Mouse (Mus musculus) hindbrain, embryonic 13.5 days (tissue): ENCODE data around the gene Cdc42ep2. TPM values are rescaled to one million over a fixed set of nuclear protein-coding genes. Genes with fewer than 3 reads are reported as not detected.

ENCODE experiments used
- ATAC-seq: fragments of 200-750 bp; cut with Nextera tagmentation; 2 replicates; pipeline ENCODE4 v1.8.0; 2017; ENCODE audit warnings: moderate TSS enrichment; ENCODE audit not compliant: low FRiP score
- H3K27ac ChIP-seq: fragments of 300-500 bp; sonication (generic); 2 replicates; pipeline ENCODE4 v1.5.1; 2015; ENCODE audit warnings: inconsistent platforms, mild to moderate bottlenecking, moderate library complexity
- H3K27me3 ChIP-seq: fragments of 300-500 bp; sonication (generic); 2 replicates; pipeline ENCODE4 v1.6.1; 2015; ENCODE audit warnings: mild to moderate bottlenecking, inconsistent platforms
- H3K36me3 ChIP-seq: fragments of 300-500 bp; sonication (generic); 2 replicates; pipeline ENCODE4 v1.6.1; 2015; ENCODE audit warnings: mild to moderate bottlenecking, inconsistent platforms
- H3K4me1 ChIP-seq: fragments of 300-500 bp; sonication (generic); replicated peaks from 2 replicates; pipeline ENCODE4 v1.6.1; 2015; ENCODE audit warnings: inconsistent platforms
- H3K4me2 ChIP-seq: fragments of 300-500 bp; sonication (generic); 2 replicates; pipeline ENCODE4 v1.6.1; 2015; ENCODE audit warnings: inconsistent platforms, mild to moderate bottlenecking, moderate library complexity
- H3K4me3 ChIP-seq: fragments of 300-500 bp; sonication (generic); 2 replicates; pipeline ENCODE4 v1.5.1; 2015; ENCODE audit warnings: mild to moderate bottlenecking, inconsistent platforms
- H3K9ac ChIP-seq: fragments of 300-500 bp; sonication (generic); 2 replicates; pipeline ENCODE4 v1.6.1; 2015; ENCODE audit warnings: mild to moderate bottlenecking, inconsistent platforms
- H3K9me3 ChIP-seq: fragments of 300-500 bp; sonication (generic); 2 replicates; pipeline ENCODE4 v1.6.1; 2016; ENCODE audit warnings: inconsistent platforms
- WGBS: fragments of 180-500 bp; shearing (Covaris S2); methylation state at CpG from one replicate; pipeline ENCODE4 v1.1.7; 2015; 5-methylcytosine and 5-hydroxymethylcytosine counted together
- polyA plus RNA-seq: library from polyadenylated mRNA; unstranded; fragments of >200 nt; fragmentation: Nextera tagmentation; extraction: Ambion mirVana; gene quantifications from 2 replicates; pipeline ENCODE4 v1.2.1, GENCODE M21; 2015

Gene Cdc42ep2
- 11.5 and 12.4 TPM in 2 replicates for polyA plus RNA-seq

GRCm38 (mm10) chr19:5924713-5925093, at the start of gene Cdc42ep2:
Cdc42ep2 (minus strand) TSS chr19:5924816.
- Histone ChIP-seq H3K9ac (peak within 1 kb of the TSS; percentile 83), H3K4me2 (peak within 1 kb of the TSS; percentile 91), H3K4me3 (peak within 1 kb of the TSS; percentile 70), H3K4me1 (peaks cover 43% of the 10 kb centered on the region), H3K36me3 (no peaks in the 10 kb centered on the region), H3K27ac (peak within 1 kb of the TSS; percentile 85), H3K27me3 (peaks cover 10% of the 10 kb centered on the region; the same call in 1 of the 2 replicates), H3K9me3 (no peaks in the 10 kb centered on the region)
- WGBS = 1% methylated on average over 18 of the region's 18 CpGs
- peak; percentile 94 for ATAC-seq

GRCm38 (mm10) chr19:5967664-5968063, 43.0 kb upstream of the Cdc42ep2 start:
- 94% methylated on average over 10 of the region's 10 CpGs for WGBS
- no peak for ATAC-seq

GRCm38 (mm10) chr19:5966786-5967185, 42.2 kb upstream of the Cdc42ep2 start:
- Histone ChIP-seq H3K9me3 (no peaks in the 10 kb centered on the region), H3K4me1 (peaks cover 26% of the 10 kb centered on the region), H3K9ac (peak overlapping the region; percentile 46), H3K36me3 (no peaks in the 10 kb centered on the region), H3K4me2 (no peak overlapping the region), H3K4me3 (no peak overlapping the region), H3K27me3 (0 out of 2 replicates have a peak, but pooled peaks cover 5% of the 10 kb centered on the region), H3K27ac (no peak overlapping the region)
- WGBS = 69% methylated on average over 6 of the region's 6 CpGs
- ATAC-seq = no peak

More at GRCm38 (mm10) chr19:5967664-5968063, 43.0 kb upstream of the Cdc42ep2 start:
- H3K9me3 ChIP-seq = no peaks in the 10 kb centered on the region
- H3K27me3 ChIP-seq = peaks cover 10% of the 10 kb centered on the region; the same call in 1 of the 2 replicates
- H3K4me3 ChIP-seq = no peak overlapping the region
- peaks cover 17% of the 10 kb centered on the region for H3K4me1 ChIP-seq
- H3K9ac ChIP-seq = 0 out of 2 replicates have a peak overlapping the region, but pooled peaks have one; percentile 19
- H3K27ac ChIP-seq = no peak overlapping the region
- no peak overlapping the region for H3K4me2 ChIP-seq
- H3K36me3 ChIP-seq = no peaks in the 10 kb centered on the region

GRCm38 (mm10) chr19:5965910-5966309, 41.3 kb upstream of the Cdc42ep2 start:
- Histone ChIP-seq H3K27ac (no peak overlapping the region), H3K4me2 (no peak overlapping the region), H3K4me3 (no peak overlapping the region), H3K4me1 (peaks cover 27% of the 10 kb centered on the region), H3K9ac (no peak overlapping the region), H3K36me3 (no peaks in the 10 kb centered on the region), H3K9me3 (no peaks in the 10 kb centered on the region), H3K27me3 (no peaks in the 10 kb centered on the region)
- WGBS = 97% methylated on average over 2 of the region's 2 CpGs
- ATAC-seq = no peak

- Histone ChIP-seq H3K9me3 (no peaks in the 10 kb centered on the region), H3K4me1 (peaks cover 27% of the 10 kb centered on the region), H3K4me3 (no peak overlapping the region), H3K4me2 (no peak overlapping the region), H3K36me3 (no peaks in the 10 kb centered on the region), H3K27me3 (no peaks in the 10 kb centered on the region), H3K9ac (no peak overlapping the region), H3K27ac (no peak overlapping the region)
- 8% methylated on average over 4 of the region's 4 CpGs for WGBS
- ATAC-seq = no peak
Measured at GRCm38 (mm10) chr19:5965280-5965679, 40.7 kb upstream of the Cdc42ep2 start.

- H3K4me2 ChIP-seq = peak overlapping the region; percentile 96
- peak overlapping the region; percentile 52 for H3K4me3 ChIP-seq
- peak overlapping the region; percentile 72; the same call in 1 of the 2 replicates for H3K9ac ChIP-seq
- H3K9me3 ChIP-seq = no peaks in the 10 kb centered on the region
- no peaks in the 10 kb centered on the region for H3K27me3 ChIP-seq
- H3K4me1 ChIP-seq = peaks cover 27% of the 10 kb centered on the region
- H3K36me3 ChIP-seq = no peaks in the 10 kb centered on the region
- WGBS = 88% methylated on average over 2 of the region's 2 CpGs
- no peak overlapping the region for H3K27ac ChIP-seq
- ATAC-seq = no peak
Measured at GRCm38 (mm10) chr19:5964804-5965203, 40.2 kb upstream of the Cdc42ep2 start.

GRCm38 (mm10) chr19:5963883-5964562, 39.4 kb upstream of the Cdc42ep2 start, which contains the start of gene Pola2:
Pola2 (minus strand) TSS chr19:5964202.
- Histone ChIP-seq H3K4me1 (peaks cover 27% of the 10 kb centered on the region), H3K27me3 (no peaks in the 10 kb centered on the region), H3K9ac (peak within 1 kb of the TSS; percentile 72), H3K27ac (peak within 1 kb of the TSS; percentile 75), H3K4me2 (peak within 1 kb of the TSS; percentile 96), H3K36me3 (0 out of 2 replicates have a peak, but pooled peaks cover 3% of the 10 kb centered on the region), H3K9me3 (no peaks in the 10 kb centered on the region), H3K4me3 (peak within 1 kb of the TSS; percentile 52)
- under 1% methylated on average over 50 of the region's 50 CpGs for WGBS
- peak; percentile 89 for ATAC-seq

GRCm38 (mm10) chr19:5962651-5963050, 38.0 kb upstream of the Cdc42ep2 start:
- Histone ChIP-seq H3K36me3 (peaks cover 15% of the 10 kb centered on the region), H3K27ac (no peak overlapping the region), H3K27me3 (no peaks in the 10 kb centered on the region), H3K9me3 (no peaks in the 10 kb centered on the region), H3K4me2 (peak overlapping the region; percentile 96; the same call in 1 of the 2 replicates), H3K4me3 (peak overlapping the region; percentile 52; the same call in 1 of the 2 replicates), H3K4me1 (peaks cover 27% of the 10 kb centered on the region), H3K9ac (0 out of 2 replicates have a peak overlapping the region, but pooled peaks have one; percentile 72)
- 47% methylated on average over 1 of the region's 1 CpGs for WGBS
- ATAC-seq = no peak

- H3K4me2 ChIP-seq = no peak overlapping the region
- no peak overlapping the region for H3K9ac ChIP-seq
- no peaks in the 10 kb centered on the region for H3K27me3 ChIP-seq
- no peaks in the 10 kb centered on the region for H3K9me3 ChIP-seq
- H3K27ac ChIP-seq = no peak overlapping the region
- WGBS = 93% methylated on average over 5 of the region's 5 CpGs
- H3K4me3 ChIP-seq = no peak overlapping the region
- no peak for ATAC-seq
- peaks cover 38% of the 10 kb centered on the region for H3K36me3 ChIP-seq
- H3K4me1 ChIP-seq = peaks cover 7% of the 10 kb centered on the region; the same call in 1 of the 2 replicates
Measured at GRCm38 (mm10) chr19:5957371-5957770, 32.8 kb upstream of the Cdc42ep2 start.

- Histone ChIP-seq H3K27ac (no peak overlapping the region), H3K9ac (no peak overlapping the region), H3K4me3 (no peak overlapping the region), H3K36me3 (peaks cover 44% of the 10 kb centered on the region), H3K27me3 (no peaks in the 10 kb centered on the region), H3K4me1 (0 out of 2 replicates have a peak, but pooled peaks cover under 1% of the 10 kb centered on the region), H3K9me3 (no peaks in the 10 kb centered on the region), H3K4me2 (no peak overlapping the region)
- no peak; the same call in 1 of the 2 replicates for ATAC-seq
- 34% methylated on average over 3 of the region's 3 CpGs for WGBS
Measured at GRCm38 (mm10) chr19:5956685-5957084, 32.1 kb upstream of the Cdc42ep2 start.

- H3K9me3 ChIP-seq = no peaks in the 10 kb centered on the region
- no peaks in the 10 kb centered on the region for H3K4me1 ChIP-seq
- H3K4me3 ChIP-seq = no peak overlapping the region
- no peaks in the 10 kb centered on the region for H3K27me3 ChIP-seq
- H3K4me2 ChIP-seq = no peak overlapping the region
- no peak overlapping the region for H3K27ac ChIP-seq
- no peak overlapping the region for H3K9ac ChIP-seq
- H3K36me3 ChIP-seq = peaks cover 51% of the 10 kb centered on the region
- no peak for ATAC-seq
- 83% methylated on average over 28 of the region's 28 CpGs for WGBS
Measured at GRCm38 (mm10) chr19:5955704-5956670, 31.4 kb upstream of the Cdc42ep2 start.

- no peaks in the 10 kb centered on the region for H3K4me1 ChIP-seq
- H3K4me2 ChIP-seq = no peak overlapping the region
- no peaks in the 10 kb centered on the region for H3K9me3 ChIP-seq
- H3K4me3 ChIP-seq = no peak overlapping the region
- WGBS = 94% methylated on average over 10 of the region's 10 CpGs
- H3K9ac ChIP-seq = no peak overlapping the region
- H3K27me3 ChIP-seq = no peaks in the 10 kb centered on the region
- ATAC-seq = no peak
- peaks cover 62% of the 10 kb centered on the region for H3K36me3 ChIP-seq
- no peak overlapping the region for H3K27ac ChIP-seq
Measured at GRCm38 (mm10) chr19:5954936-5955335, 30.3 kb upstream of the Cdc42ep2 start.
